Mouse (Mus musculus) leukemia stem cell, adult 10-12 weeks (primary cell): ENCODE data around the gene Zfp426. TPM values are rescaled to one million over a fixed set of nuclear protein-coding genes. Genes with fewer than 3 reads are reported as not detected.

Experiments
- polyA plus RNA-seq: library from polyadenylated mRNA; stranded (reverse); fragments of >175 nt; gene quantifications from 2 replicates; pipeline ENCODE4 v1.2.3, GENCODE M21; 2012; ENCODE audit warnings: low replicate concordance

Gene Zfp426
- 2.6 and 3.1 TPM in 2 replicates for polyA plus RNA-seq

GRCm38 (mm10) chr9:20492527-20493233 lies at the start of gene Zfp426:
Gene Zfp426 (minus strand): TSS chr9:20492746.

GRCm38 (mm10) chr9:20521306-20521957 lies 28.9 kb upstream of the Zfp426 start, which contains the start of gene Zfp266:
Gene Zfp266 (minus strand): TSS chr9:20521417.

DNA sequence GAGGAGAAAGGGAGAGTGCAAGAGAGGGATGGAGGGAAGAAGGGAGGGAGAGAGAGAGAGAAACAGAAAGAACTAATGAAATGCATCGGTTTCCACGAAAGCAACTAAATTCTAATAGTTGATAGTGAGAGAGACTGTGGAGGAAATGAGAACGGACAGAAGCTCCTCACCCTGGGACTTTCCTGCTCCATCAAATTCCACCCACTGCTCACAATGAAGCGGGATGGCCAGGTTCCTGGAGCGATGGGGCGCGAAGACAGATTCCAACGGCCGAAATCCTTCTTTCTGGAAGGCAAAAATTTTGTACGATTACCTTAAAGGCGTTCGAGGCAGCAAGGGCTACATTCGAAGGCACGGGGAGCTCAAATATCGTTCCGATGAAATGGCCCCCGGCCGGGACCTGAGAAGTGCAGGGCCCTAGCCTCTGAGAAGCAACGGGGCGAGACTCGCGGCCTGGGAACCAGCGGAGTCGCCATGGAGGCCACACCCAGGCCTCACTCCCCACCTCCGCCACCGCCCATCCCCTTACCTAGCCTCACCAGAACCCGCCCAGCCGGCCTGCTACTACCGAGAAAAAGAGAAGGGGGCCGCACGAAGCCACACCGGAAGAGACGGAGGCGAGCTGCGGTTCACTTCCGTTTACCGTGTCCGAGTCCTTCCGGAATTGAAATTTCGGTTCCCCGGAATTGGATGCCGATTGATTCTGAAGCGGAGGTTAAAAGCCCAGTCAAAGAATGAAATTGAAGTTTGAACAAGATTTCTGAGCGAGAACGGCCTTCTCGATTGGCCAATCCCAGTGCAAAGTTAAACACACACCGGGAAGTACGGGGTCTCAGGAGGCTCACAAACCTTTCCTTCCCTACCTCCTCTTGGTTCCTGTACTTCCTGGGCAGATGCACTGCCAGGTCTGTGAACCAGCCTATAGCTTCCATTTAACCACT lies 32.9 kb downstream of the Zfp426 start, which contains the start of gene Zfp26:
Gene Zfp26 (minus strand): TSS at position 786 of the 941 bp plus-strand sequence.

Other genes starting within 250 kb of the Zfp426 start
- not detected in 2 replicates for gene Olfr39, start 210.4 kb downstream of the Zfp426 start, polyA plus RNA-seq
- 0.03 TPM in 1 of 2 replicates, not detected in the other for gene Olfr873, start 194.2 kb downstream of the Zfp426 start, polyA plus RNA-seq
- gene Olfr18, start 156.7 kb downstream of the Zfp426 start, polyA plus RNA-seq, result not detected in 2 replicates
- 0.24 and 0.43 TPM in 2 replicates for gene Zfp560, start 107.6 kb downstream of the Zfp426 start, polyA plus RNA-seq
- gene Zfp26, start 32.6 kb downstream of the Zfp426 start, polyA plus RNA-seq, result 0.08 and 0.38 TPM in 2 replicates
- 0.42 and 1.4 TPM in 2 replicates for gene Zfp266, start 28.7 kb upstream of the Zfp426 start, polyA plus RNA-seq
- gene Zfp846, start 88.5 kb upstream of the Zfp426 start, polyA plus RNA-seq, result 4.7 and 16.6 TPM in 2 replicates
- 1.8 and 4.6 TPM in 2 replicates for gene Ubl5, start 150.1 kb upstream of the Zfp426 start, polyA plus RNA-seq
- gene Fbxl12, start 152.0 kb upstream of the Zfp426 start, polyA plus RNA-seq, result 7.7 and 22.6 TPM in 2 replicates
- 15.2 and 16.6 TPM in 2 replicates for gene Pin1, start 159.3 kb upstream of the Zfp426 start, polyA plus RNA-seq